Mouse (Mus musculus): Measurements from ENCODE around the gene Zfp369. TPM values are rescaled to one million over a fixed set of nuclear protein-coding genes. Genes with fewer than 3 reads are reported as not detected.
A peak's percentile ranks its signal among the peaks of the same experiment; 100 is the strongest.
"Not testable (repeated sequence)": the region's sequence is repeated elsewhere in the genome, so short reads cannot be mapped to it uniquely, and the experiment has no call there.

Gene Zfp369
- polyA plus RNA-seq, 1 experiment from 2014 or later, result 15.9 TPM

GRCm38 (mm10) chr13:65286771-65287170, 8.2 kb downstream of the Zfp369 start:
- Histone ChIP-seq H3K4me3 (no peak overlapping the region), H3K27me3 (no peaks in the 10 kb centered on the region), H3K4me1 (replicated peaks) (no peaks in the 10 kb centered on the region), H3K9ac (no peak overlapping the region), H3K9me3 (peaks cover 75% of the 10 kb centered on the region), H3K4me2 (no peak overlapping the region), H3K36me3 (peaks cover 91% of the 10 kb centered on the region), H3K27ac (replicated peaks) (no peak overlapping the region)
- no peak for ATAC-seq (ENCODE audit: low read depth)
- WGBS, result 93% methylated on average over 2 of the region's 2 CpGs

- no peak overlapping the region for H3K4me3 ChIP-seq
- ATAC-seq (ENCODE audit: low read depth), result no peak
- no peak overlapping the region for H3K9ac ChIP-seq
- H3K27ac ChIP-seq (replicated peaks), result no peak overlapping the region
- H3K27me3 ChIP-seq, result no peaks in the 10 kb centered on the region
- H3K36me3 ChIP-seq, result peaks cover 83% of the 10 kb centered on the region
- no peak overlapping the region for H3K4me2 ChIP-seq
- no peaks in the 10 kb centered on the region for H3K4me1 ChIP-seq (replicated peaks)
- 96% methylated on average over 4 of the region's 4 CpGs for WGBS
- H3K9me3 ChIP-seq, result peaks cover 84% of the 10 kb centered on the region
Measured at GRCm38 (mm10) chr13:65296354-65296753, 17.7 kb downstream of the Zfp369 start.

- H3K36me3 ChIP-seq; H3K4me1 ChIP-seq (replicated peaks); ATAC-seq (ENCODE audit: low read depth); H3K27me3 ChIP-seq; H3K27ac ChIP-seq (replicated peaks): not testable (repeated sequence)
- H3K4me3 ChIP-seq, result peak overlapping the region; percentile 22
- 37% methylated on average over 12 of the region's 12 CpGs for WGBS
- peaks cover 39% of the 10 kb centered on the region for H3K9me3 ChIP-seq
- H3K9ac ChIP-seq, result 0 out of 2 replicates have a peak overlapping the region, but pooled peaks have one; percentile 17
- peak overlapping the region; percentile 48 for H3K4me2 ChIP-seq
Measured at GRCm38 (mm10) chr13:65310849-65311248, 32.2 kb downstream of the Zfp369 start.

- H3K27ac ChIP-seq (replicated peaks), result no peak overlapping the region
- 0 out of 2 replicates have a peak overlapping the region, but pooled peaks have one; percentile 17 for H3K9ac ChIP-seq
- peaks cover 36% of the 10 kb centered on the region for H3K9me3 ChIP-seq
- no peaks in the 10 kb centered on the region for H3K4me1 ChIP-seq (replicated peaks)
- no peaks in the 10 kb centered on the region for H3K36me3 ChIP-seq
- H3K4me3 ChIP-seq, result peak overlapping the region; percentile 22
- H3K4me2 ChIP-seq, result peak overlapping the region; percentile 48
- 31% methylated on average over 26 of the region's 27 CpGs for WGBS
- ATAC-seq (ENCODE audit: low read depth), result peak; percentile 61; the same call in 1 of the 2 replicates
- no peaks in the 10 kb centered on the region for H3K27me3 ChIP-seq
Measured at GRCm38 (mm10) chr13:65311311-65311755, 32.7 kb downstream of the Zfp369 start.

GRCm38 (mm10) chr13:65311826-65312225, 33.2 kb downstream of the Zfp369 start:
- ATAC-seq (ENCODE audit: low read depth), result no peak
- no peaks in the 10 kb centered on the region for H3K27me3 ChIP-seq
- no peak overlapping the region for H3K4me3 ChIP-seq
- H3K4me2 ChIP-seq, result no peak overlapping the region
- peaks cover 33% of the 10 kb centered on the region for H3K9me3 ChIP-seq
- 96% methylated on average over 9 of the region's 9 CpGs for WGBS
- no peak overlapping the region for H3K9ac ChIP-seq
- no peak overlapping the region for H3K27ac ChIP-seq (replicated peaks)
- no peaks in the 10 kb centered on the region for H3K36me3 ChIP-seq
- H3K4me1 ChIP-seq (replicated peaks), result no peaks in the 10 kb centered on the region

- H3K4me1 ChIP-seq (replicated peaks); H3K27ac ChIP-seq (replicated peaks); H3K36me3 ChIP-seq; H3K9me3 ChIP-seq; H3K4me3 ChIP-seq; H3K4me2 ChIP-seq; H3K9ac ChIP-seq; ATAC-seq (ENCODE audit: low read depth); H3K27me3 ChIP-seq: not testable (repeated sequence)
- 58% methylated on average over 5 of the region's 5 CpGs for whole genome bisulfite sequencing
Measured at GRCm38 (mm10) chr13:65348501-65348900, 69.9 kb downstream of the Zfp369 start.

GRCm38 (mm10) chr13:65351768-65352167, 73.2 kb downstream of the Zfp369 start:
- WGBS, result 9% methylated on average over 33 of the region's 33 CpGs
- not testable (repeated sequence) for H3K9me3 ChIP-seq; ATAC-seq (ENCODE audit: low read depth); H3K27me3 ChIP-seq; H3K9ac ChIP-seq; H3K27ac ChIP-seq (replicated peaks); H3K36me3 ChIP-seq; H3K4me1 ChIP-seq (replicated peaks)
- Histone ChIP-seq H3K4me3 (peak overlapping the region; percentile 24), H3K4me2 (peak overlapping the region; percentile 46)

Other genes with a start within 250 kb of the Zfp369 start
- gene Spata31d1c, start 245.8 kb upstream of the Zfp369 start, polyA plus RNA-seq (2015; fragmentation: Nextera tagmentation; extraction: Ambion mirVana), result not detected in 2 replicates
- not detected in 2 replicates for gene Prss47, start 226.1 kb upstream of the Zfp369 start, polyA plus RNA-seq (2015; fragmentation: Nextera tagmentation; extraction: Ambion mirVana)
- 31.1 and 32.1 TPM in 2 replicates for gene Mfsd14b, start 165.8 kb upstream of the Zfp369 start, polyA plus RNA-seq (2015; fragmentation: Nextera tagmentation; extraction: Ambion mirVana)
- gene Olfr465-ps1, start 140.7 kb upstream of the Zfp369 start, polyA plus RNA-seq (2015; fragmentation: Nextera tagmentation; extraction: Ambion mirVana), result not detected in 2 replicates
- gene Olfr466, start 128.6 kb upstream of the Zfp369 start, polyA plus RNA-seq (2015; fragmentation: Nextera tagmentation; extraction: Ambion mirVana), result not detected in 2 replicates
- gene Nlrp4f, start 72.8 kb upstream of the Zfp369 start, polyA plus RNA-seq (2015; fragmentation: Nextera tagmentation; extraction: Ambion mirVana), result not detected in 2 replicates
- 0.21 TPM in 1 of 2 replicates, not detected in the other for gene Gm10775, start 19.3 kb upstream of the Zfp369 start, polyA plus RNA-seq (2015; fragmentation: Nextera tagmentation; extraction: Ambion mirVana)
- not detected in 2 replicates for gene Gm10139, start 233.9 kb downstream of the Zfp369 start, polyA plus RNA-seq (2015; fragmentation: Nextera tagmentation; extraction: Ambion mirVana)